Mouse (Mus musculus) neural tube, embryonic 13.5 days (tissue): ENCODE measurements around the gene Trpc1. TPM values are rescaled to one million over a fixed set of nuclear protein-coding genes. Genes with fewer than 3 reads are reported as not detected.
A peak's percentile ranks its signal among the peaks of the same experiment; 100 is the strongest.

Source experiments
- ATAC-seq: fragments of 200-750 bp; cut with Nextera tagmentation; 2 replicates; pipeline ENCODE4 v1.8.0; 2017; ENCODE audit warnings: low read depth, mild to moderate bottlenecking, moderate TSS enrichment, moderate library complexity
- H3K27ac ChIP-seq: fragments of 300-500 bp; sonication (generic); replicated peaks from 2 replicates; pipeline ENCODE4 v1.5.1; 2015; ENCODE audit warnings: moderate library complexity, mild to moderate bottlenecking, inconsistent platforms
- H3K27me3 ChIP-seq: fragments of 300-500 bp; sonication (generic); 2 replicates; pipeline ENCODE4 v1.6.1; 2015; ENCODE audit warnings: mild to moderate bottlenecking, inconsistent platforms
- H3K36me3 ChIP-seq: fragments of 300-500 bp; sonication (generic); 2 replicates; pipeline ENCODE4 v1.6.1; 2015; ENCODE audit warnings: mild to moderate bottlenecking, inconsistent platforms
- H3K4me1 ChIP-seq: fragments of 300-500 bp; sonication (generic); replicated peaks from 2 replicates; pipeline ENCODE4 v1.6.1; 2015; ENCODE audit warnings: inconsistent platforms
- H3K4me2 ChIP-seq: fragments of 300-500 bp; sonication (generic); 2 replicates; pipeline ENCODE4 v1.6.1; 2015; ENCODE audit warnings: inconsistent platforms, mild to moderate bottlenecking, moderate library complexity
- H3K4me3 ChIP-seq: fragments of 300-500 bp; sonication (generic); 2 replicates; pipeline ENCODE4 v1.5.1; 2015; ENCODE audit warnings: mild to moderate bottlenecking, inconsistent platforms
- H3K9ac ChIP-seq: fragments of 300-500 bp; sonication (generic); 2 replicates; pipeline ENCODE4 v1.6.1; 2015; ENCODE audit warnings: moderate library complexity, mild to moderate bottlenecking, inconsistent platforms
- H3K9me3 ChIP-seq: fragments of 300-500 bp; sonication (generic); 2 replicates; pipeline ENCODE4 v1.6.1; 2016; ENCODE audit warnings: inconsistent platforms
- WGBS: fragments of 180-500 bp; shearing (Covaris S2); methylation state at CpG from one replicate; pipeline ENCODE4 v1.1.7; 2015; 5-methylcytosine and 5-hydroxymethylcytosine counted together
- polyA plus RNA-seq: library from polyadenylated mRNA; unstranded; fragments of >200 nt; fragmentation: Nextera tagmentation; extraction: Ambion mirVana; gene quantifications from 2 replicates; pipeline ENCODE4 v1.2.1, GENCODE M21; 2015

The Trpc1 gene
- 5.2 and 5.5 TPM in 2 replicates for polyA plus RNA-seq

GRCm38 (mm10) chr9:95750037-95750511 is at the start of gene Trpc1:
Gene Trpc1, minus strand, starts transcription at chr9:95750375.
- 2% methylated on average over 56 of the region's 56 CpGs for WGBS
- Histone ChIP-seq H3K27me3 (peaks cover 18% of the 10 kb centered on the region), H3K9me3 (no peaks in the 10 kb centered on the region), H3K36me3 (no peaks in the 10 kb centered on the region), H3K4me1 (peaks cover 17% of the 10 kb centered on the region), H3K9ac (peak within 1 kb of the TSS; percentile 89), H3K4me2 (peak within 1 kb of the TSS; percentile 80), H3K4me3 (peak within 1 kb of the TSS; percentile 93), H3K27ac (peak within 1 kb of the TSS; percentile 70)
- ATAC-seq = peak; percentile 99

DNA sequence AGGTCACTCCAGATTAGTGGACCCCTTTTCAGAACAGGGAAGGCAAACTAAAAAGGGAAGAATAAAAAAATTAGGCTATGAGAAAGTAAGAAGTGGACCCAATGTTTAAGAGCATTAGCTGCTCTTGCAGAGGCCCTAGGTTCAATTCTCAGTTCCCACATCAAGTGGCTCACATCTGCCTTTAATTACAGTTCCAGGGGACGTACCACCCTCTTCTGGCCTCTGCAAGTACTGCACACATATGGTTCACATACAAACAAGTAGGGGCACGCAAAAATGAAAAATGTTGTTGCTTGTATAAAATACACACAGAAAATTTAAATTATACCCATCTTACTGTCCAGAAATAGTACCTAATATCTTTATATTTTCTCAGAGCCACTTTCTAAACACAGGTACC is 46.1 kb upstream of the Trpc1 start:
- Histone ChIP-seq H3K4me3 (no peak overlapping the region), H3K36me3 (no peaks in the 10 kb centered on the region), H3K4me2 (no peak overlapping the region), H3K27me3 (no peaks in the 10 kb centered on the region), H3K27ac (no peak overlapping the region), H3K9me3 (no peaks in the 10 kb centered on the region), H3K9ac (no peak overlapping the region), H3K4me1 (no peaks in the 10 kb centered on the region)
- no peak for ATAC-seq
- WGBS = 96% methylated on average over 2 of the region's 2 CpGs

GRCm38 (mm10) chr9:95795844-95796243 is 45.7 kb upstream of the Trpc1 start:
- Histone ChIP-seq H3K4me1 (no peaks in the 10 kb centered on the region), H3K4me3 (no peak overlapping the region), H3K4me2 (no peak overlapping the region), H3K27ac (no peak overlapping the region), H3K9ac (no peak overlapping the region), H3K36me3 (no peaks in the 10 kb centered on the region), H3K27me3 (no peaks in the 10 kb centered on the region), H3K9me3 (no peaks in the 10 kb centered on the region)
- WGBS = 61% methylated on average over 5 of the region's 5 CpGs
- no peak for ATAC-seq

GRCm38 (mm10) chr9:95795077-95795784 is 45.1 kb upstream of the Trpc1 start:
- no peaks in the 10 kb centered on the region for H3K27me3 ChIP-seq
- no peak for ATAC-seq
- no peak overlapping the region for H3K9ac ChIP-seq
- H3K4me3 ChIP-seq = no peak overlapping the region
- no peaks in the 10 kb centered on the region for H3K36me3 ChIP-seq
- no peak overlapping the region for H3K27ac ChIP-seq
- no peaks in the 10 kb centered on the region for H3K9me3 ChIP-seq
- WGBS = 85% methylated on average over 2 of the region's 2 CpGs
- no peak overlapping the region for H3K4me2 ChIP-seq
- no peaks in the 10 kb centered on the region for H3K4me1 ChIP-seq

DNA sequence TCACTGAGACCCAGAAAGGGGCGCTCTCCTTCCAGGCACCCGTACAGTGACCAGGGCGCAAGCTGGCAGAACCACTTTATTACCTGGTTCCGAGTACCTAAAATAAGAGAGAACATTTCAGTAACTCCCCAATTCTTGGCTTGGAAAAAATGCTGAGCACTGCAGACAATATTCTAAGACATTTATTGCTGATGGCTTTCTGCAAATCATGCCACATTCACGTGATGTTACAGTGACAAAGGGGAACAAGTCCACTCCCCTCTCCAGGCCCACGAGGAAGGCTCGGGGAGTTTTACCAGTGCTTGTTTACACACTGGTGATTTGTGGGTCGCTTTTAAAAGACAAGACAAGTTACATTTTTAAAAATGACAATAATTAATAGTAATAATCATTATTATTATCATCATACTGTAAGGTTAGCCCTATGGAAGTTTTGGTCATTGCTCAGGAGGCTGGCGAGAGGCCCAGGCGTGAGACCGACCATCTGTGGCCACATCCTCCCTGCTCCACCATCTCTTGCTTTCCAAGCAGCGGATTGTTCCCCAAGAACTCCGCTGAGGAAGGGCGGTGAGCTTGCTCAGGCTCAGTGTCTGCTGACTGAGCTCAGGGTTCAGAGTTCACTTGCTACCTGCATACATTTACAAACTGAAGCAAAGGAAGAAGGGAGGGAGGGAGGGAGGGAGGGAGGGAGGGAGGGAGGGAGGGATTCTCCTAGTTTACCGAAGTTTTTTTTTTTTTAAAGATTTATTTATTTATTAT is 44.0 kb upstream of the Trpc1 start:
- no peaks in the 10 kb centered on the region for H3K4me1 ChIP-seq
- H3K36me3 ChIP-seq = no peaks in the 10 kb centered on the region
- no peak overlapping the region for H3K27ac ChIP-seq
- ATAC-seq = no peak
- no peak overlapping the region for H3K4me3 ChIP-seq
- no peaks in the 10 kb centered on the region for H3K27me3 ChIP-seq
- no peak overlapping the region for H3K9ac ChIP-seq
- H3K9me3 ChIP-seq = no peaks in the 10 kb centered on the region
- WGBS = 90% methylated on average over 15 of the region's 15 CpGs
- H3K4me2 ChIP-seq = no peak overlapping the region

GRCm38 (mm10) chr9:95784888-95785511 is 34.8 kb upstream of the Trpc1 start:
- H3K4me3 ChIP-seq = no peak overlapping the region
- H3K27ac ChIP-seq = no peak overlapping the region
- no peaks in the 10 kb centered on the region for H3K9me3 ChIP-seq
- no peaks in the 10 kb centered on the region for H3K36me3 ChIP-seq
- no peak overlapping the region for H3K9ac ChIP-seq
- ATAC-seq = no peak
- 78% methylated on average over 16 of the region's 16 CpGs for WGBS
- no peak overlapping the region for H3K4me2 ChIP-seq
- H3K4me1 ChIP-seq = no peaks in the 10 kb centered on the region; the same call in 1 of the 2 replicates
- H3K27me3 ChIP-seq = no peaks in the 10 kb centered on the region

- Histone ChIP-seq H3K9ac (no peak overlapping the region), H3K9me3 (no peaks in the 10 kb centered on the region), H3K36me3 (no peaks in the 10 kb centered on the region), H3K4me3 (no peak overlapping the region), H3K27ac (no peak overlapping the region), H3K4me2 (no peak overlapping the region), H3K4me1 (no peaks in the 10 kb centered on the region; the same call in 1 of the 2 replicates), H3K27me3 (no peaks in the 10 kb centered on the region)
- ATAC-seq = no peak
- 64% methylated on average over 17 of the region's 17 CpGs for WGBS
Observed at GRCm38 (mm10) chr9:95783646-95784293, 33.6 kb upstream of the Trpc1 start.

GRCm38 (mm10) chr9:95771671-95772070 is 21.5 kb upstream of the Trpc1 start:
- H3K9ac ChIP-seq = no peak overlapping the region
- no peaks in the 10 kb centered on the region for H3K9me3 ChIP-seq
- ATAC-seq = no peak
- no peak overlapping the region for H3K27ac ChIP-seq
- WGBS = 84% methylated on average over 2 of the region's 2 CpGs
- no peaks in the 10 kb centered on the region for H3K27me3 ChIP-seq
- H3K4me1 ChIP-seq = no peaks in the 10 kb centered on the region
- no peaks in the 10 kb centered on the region for H3K36me3 ChIP-seq
- H3K4me3 ChIP-seq = no peak overlapping the region
- H3K4me2 ChIP-seq = no peak overlapping the region

GRCm38 (mm10) chr9:95763218-95763617 is 13.0 kb upstream of the Trpc1 start:
- WGBS = 87% methylated on average over 4 of the region's 4 CpGs
- Histone ChIP-seq H3K4me1 (no peaks in the 10 kb centered on the region), H3K9ac (no peak overlapping the region), H3K4me2 (no peak overlapping the region), H3K27ac (no peak overlapping the region), H3K9me3 (no peaks in the 10 kb centered on the region), H3K4me3 (no peak overlapping the region), H3K36me3 (no peaks in the 10 kb centered on the region), H3K27me3 (no peaks in the 10 kb centered on the region)
- ATAC-seq = no peak

DNA sequence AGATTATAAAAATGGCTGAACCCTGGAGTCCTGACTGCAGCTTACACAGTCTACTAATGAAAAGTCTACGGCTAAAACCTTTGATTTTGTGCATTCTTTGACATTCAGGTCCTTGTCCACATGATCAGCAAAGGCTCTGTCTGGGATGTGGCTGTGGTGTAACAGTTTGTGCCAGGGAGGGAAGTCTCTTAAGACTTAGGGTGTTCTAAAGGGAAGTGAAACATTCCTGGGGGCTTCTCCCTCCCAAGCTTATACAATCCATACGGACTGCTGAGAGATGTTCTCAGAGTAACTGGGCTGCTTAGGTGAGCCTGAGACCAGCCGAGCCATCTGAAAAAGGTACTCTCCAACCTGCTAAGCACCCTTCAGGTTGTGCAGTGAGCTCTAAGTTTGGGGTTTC is 12.1 kb upstream of the Trpc1 start:
- 86% methylated on average over 3 of the region's 3 CpGs for WGBS
- ATAC-seq = no peak

GRCm38 (mm10) chr9:95761381-95761780 is 11.2 kb upstream of the Trpc1 start:
- ATAC-seq = no peak

More for the DNA sequence above, 12.1 kb upstream of the Trpc1 start:
- Histone ChIP-seq H3K27me3 (no peaks in the 10 kb centered on the region), H3K27ac (no peak overlapping the region), H3K9me3 (no peaks in the 10 kb centered on the region), H3K4me2 (no peak overlapping the region), H3K4me1 (no peaks in the 10 kb centered on the region), H3K36me3 (no peaks in the 10 kb centered on the region), H3K9ac (no peak overlapping the region), H3K4me3 (no peak overlapping the region)

DNA sequence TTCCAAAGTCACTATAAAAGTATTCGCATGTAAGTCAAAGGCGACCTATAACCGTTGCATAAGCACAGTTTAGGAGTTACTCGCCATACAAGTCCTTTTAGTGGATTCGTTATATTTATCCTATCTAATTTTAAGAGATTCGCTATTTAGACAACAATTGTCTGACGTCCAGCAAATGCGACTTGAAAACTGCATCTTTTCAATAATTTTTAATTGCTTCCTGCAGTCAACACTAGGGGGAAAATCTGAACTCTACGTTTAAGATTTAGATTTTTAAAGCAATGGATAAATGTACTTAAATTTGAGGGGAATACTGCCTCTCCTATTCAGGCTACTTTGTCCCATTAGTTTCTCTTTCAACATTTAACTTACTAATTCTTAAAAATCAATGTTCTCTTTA is 571 bp upstream of the Trpc1 start:
- WGBS = 43% methylated on average over 9 of the region's 9 CpGs
- H3K9ac ChIP-seq = peak overlapping the region; percentile 89; the same call in 1 of the 2 replicates
- H3K9me3 ChIP-seq = no peaks in the 10 kb centered on the region
- ATAC-seq = no peak
- H3K4me1 ChIP-seq = peaks cover 14% of the 10 kb centered on the region
- peak overlapping the region; percentile 80 for H3K4me2 ChIP-seq
- peak overlapping the region; percentile 93 for H3K4me3 ChIP-seq
- no peaks in the 10 kb centered on the region for H3K36me3 ChIP-seq
- no peak overlapping the region for H3K27ac ChIP-seq
- peaks cover 18% of the 10 kb centered on the region for H3K27me3 ChIP-seq

More at GRCm38 (mm10) chr9:95761381-95761780, 11.2 kb upstream of the Trpc1 start:
- no peak overlapping the region for H3K4me2 ChIP-seq
- no peak overlapping the region for H3K27ac ChIP-seq
- no peaks in the 10 kb centered on the region for H3K27me3 ChIP-seq
- H3K4me1 ChIP-seq = no peaks in the 10 kb centered on the region
- H3K36me3 ChIP-seq = no peaks in the 10 kb centered on the region
- H3K9me3 ChIP-seq = no peaks in the 10 kb centered on the region
- no peak overlapping the region for H3K9ac ChIP-seq
- WGBS = 94% methylated on average over 8 of the region's 8 CpGs
- no peak overlapping the region for H3K4me3 ChIP-seq
